ENCODE assay signal across 12 mouse cellular contexts in genomic region chr1:135514913-135515632, GRCm38 (mm10).
A peak's percentile ranks its signal among the peaks of the same experiment; 100 is the strongest.
DNase-seq lines count a peak whose midpoint lies in the region; ATAC-seq and TF ChIP-seq lines count a peak whose summit lies in the region.
"Had no signal": no experiment of that assay in that cellular context is flagged by ENCODE, and none has a peak within 500 bp of the region (broad histone marks: within the 10 kb centered on the region; RNA-seq: fewer than 3 reads in every experiment).

No protein-coding gene starts in this region.

- WGBS in large intestine, adult 2 months: 22% methylated on average over 9 of the region's 9 CpGs
- WGBS in stomach, embryonic 14.5 days: 43% methylated on average over 9 of the region's 9 CpGs

- intact Hi-C loops in gastrocnemius, adult 2 months (cut with DNase I): no loop called here
- intact Hi-C loops in left cerebral cortex, adult 2 months (cut with DNase I): no loop called here
- intact Hi-C loops in left cerebral cortex, postnatal 4 days (cut with DNase I): no loop called here

- no peak overlapping the region for H3K9ac ChIP-seq in stomach, embryonic 14.5 days (replicated peaks; ENCODE audit: low read depth, low read length)
- H3K9ac ChIP-seq: hindbrain, embryonic 15.5 days had no signal

- peak; percentile 33 for DNase-seq in gastrocnemius, adult 2 months
- no peak for DNase-seq in gastrocnemius, postnatal 4 days (ENCODE audit: low spot score in 2 of 2)
- DNase-seq in left cerebral cortex, adult 2 months (ENCODE audit: extremely low spot score in 1 of 2, low spot score in 2 of 2): no peak
- DNase-seq in left cerebral cortex, postnatal 4 days: no peak
- peak; percentile 31 for DNase-seq in large intestine, adult 2 months (ENCODE audit: low read depth, low spot score)
- DNase-seq in T-cell, adult 2 months (ENCODE audit: low spot score): no peak
- DNase-seq in embryo, embryonic 9.5 days (ENCODE audit: extremely low spot score): no peak
- DNase-seq: cerebellum, postnatal 36 days had no signal

- no peaks in the 10 kb centered on the region for H3K27me3 ChIP-seq in stomach, embryonic 14.5 days (ENCODE audit: control insufficient read depth, insufficient read depth, low read length)
- H3K27me3 ChIP-seq: CH12.LX; hindbrain, embryonic 15.5 days had no signal

- H3K4me3 ChIP-seq in gastrocnemius, adult 2 months: no peak overlapping the region
- H3K4me3 ChIP-seq in left cerebral cortex, adult 2 months: no peak overlapping the region
- H3K4me3 ChIP-seq in stomach, embryonic 14.5 days (ENCODE audit: low read depth, low read length): no peak overlapping the region
- H3K4me3 ChIP-seq: hindbrain, embryonic 15.5 days had no signal

- no peaks in the 10 kb centered on the region for H3K9me3 ChIP-seq in stomach, embryonic 14.5 days (ENCODE audit: control insufficient read depth, low read depth, low read length)
- H3K9me3 ChIP-seq: hindbrain, embryonic 15.5 days had no signal

- no peak for TF ChIP-seq CTCF in gastrocnemius, adult 2 months (IDR thresholded peaks at IDR 0.05)
- no peak for TF ChIP-seq CTCF in left cerebral cortex, adult 2 months (IDR thresholded peaks at IDR 0.05)

- H3K27ac ChIP-seq in gastrocnemius, adult 2 months: no peak overlapping the region
- H3K27ac ChIP-seq in left cerebral cortex, adult 2 months: 0 out of 2 replicates have a peak overlapping the region, but pooled peaks have one; percentile 10
- H3K27ac ChIP-seq in stomach, embryonic 14.5 days (ENCODE audit: low read length): peak overlapping the region; percentile 36
- H3K27ac ChIP-seq: hindbrain, embryonic 15.5 days had no signal

- 0 out of 2 replicates have a peak overlapping the region, but pooled peaks have one; percentile 4 for H3K4me2 ChIP-seq in stomach, embryonic 14.5 days (replicated peaks; ENCODE audit: low read depth, low read length)
- H3K4me2 ChIP-seq: hindbrain, embryonic 15.5 days had no signal

- H3K36me3 ChIP-seq in stomach, embryonic 14.5 days (ENCODE audit: control insufficient read depth, insufficient read depth, low read length): no peaks in the 10 kb centered on the region; the same call in 1 of the 2 replicates
- H3K36me3 ChIP-seq: hindbrain, embryonic 15.5 days had no signal

- H3K4me1 ChIP-seq in stomach, embryonic 14.5 days (ENCODE audit: control insufficient read depth, insufficient read depth, low read length): peaks cover 37% of the 10 kb centered on the region

- peak; percentile 44; the same call in 1 of the 2 replicates for ATAC-seq in stomach, embryonic 14.5 days (ENCODE audit: insufficient number of reproducible peaks, insufficient read depth, low FRiP score, low read depth)
- ATAC-seq: activated CD4-positive, CD25-positive, alpha-beta regulatory T cell, adult 4 months had no signal

Comparison
In these comparisons a context has a peak if more than half of its experiments do, and no peak if none do; other contexts are left out.
1. DNase-seq: peak in gastrocnemius, adult 2 months (single experiment) and large intestine, adult 2 months (single experiment); none in gastrocnemius, postnatal 4 days (0 of 2), left cerebral cortex, adult 2 months (0 of 2), left cerebral cortex, postnatal 4 days (single experiment), T-cell, adult 2 months (single experiment) and embryo, embryonic 9.5 days (single experiment).